Mouse (Mus musculus) G1E (cell line): ENCODE results near the gene Snapc4.

Experiments
- CTCF ChIP-seq: IDR thresholded peaks from 2 replicates; pipeline ENCODE4 v1.5.1; 2012; ENCODE audit warnings: low read depth, low read length, inconsistent platforms, mixed read lengths
- GATA1 ChIP-seq: IDR thresholded peaks from 2 replicates; pipeline ENCODE4 v1.6.1; 2012; ENCODE audit warnings: borderline replicate concordance, low read length, inconsistent platforms, mixed read lengths
- TAL1 ChIP-seq: conservative IDR thresholded peaks from 2 replicates; pipeline ENCODE4 v1.6.1; 2012; ENCODE audit warnings: low read depth, low read length, inconsistent platforms, mixed read lengths

GRCm38 (mm10) chr2:26388682-26389153, 8.3 kb upstream of the Snapc4 start:
- TF ChIP-seq TAL1 (no peak), CTCF (no peak), GATA1 (no peak)
